Mouse (Mus musculus) heart, adult 8-10 months (tissue): ENCODE measurements around the gene Ubr3. TPM values are rescaled to one million over a fixed set of nuclear protein-coding genes. Genes with fewer than 3 reads are reported as not detected.

Experiments used
- DNase-seq: peaks from one replicate; pipeline ENCODE4 v3.0.0; 2022; ENCODE audit warnings: low spot score
- total RNA-seq, 4 experiments: library from RNA; stranded (reverse); gene quantifications; 2 replicates each; pipeline ENCODE4 v1.2.4; 2022

Gene Ubr3
- total RNA-seq: 100 to 1,000 TPM; 129 to 132 (median 132) TPM

GRCm38 (mm10) chr2:69897039-69897617 is at the start of gene Ubr3:
TSS of gene Ubr3 (plus strand) at chr2:69897246.
- peak; percentile 96 for DNase-seq

DNA sequence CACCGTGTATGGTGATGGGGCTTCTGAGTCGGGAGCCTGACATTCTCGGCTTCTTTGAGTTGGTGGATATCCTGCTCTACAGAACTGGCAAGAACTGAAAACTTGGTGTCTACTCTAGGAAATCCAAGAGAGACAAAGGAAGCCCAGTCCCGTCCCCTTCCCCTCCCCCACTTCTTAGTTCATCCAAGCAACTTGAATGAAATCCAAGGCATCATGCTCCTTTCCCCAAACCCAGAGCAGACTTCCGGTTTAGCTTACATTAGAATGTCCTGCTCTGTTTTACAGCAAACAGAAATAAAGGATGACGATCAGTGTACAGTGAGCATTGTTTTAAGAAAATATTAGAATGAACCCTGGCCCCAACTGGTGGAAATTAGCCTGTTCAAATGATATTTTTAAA is 47.8 kb upstream of the Ubr3 start:
- DNase-seq: peak; percentile 20

- no peak for DNase-seq
Observed at GRCm38 (mm10) chr2:69851427-69852058, 45.5 kb upstream of the Ubr3 start.

GRCm38 (mm10) chr2:69856392-69856791 is 40.7 kb upstream of the Ubr3 start:
- DNase-seq: no peak

DNA sequence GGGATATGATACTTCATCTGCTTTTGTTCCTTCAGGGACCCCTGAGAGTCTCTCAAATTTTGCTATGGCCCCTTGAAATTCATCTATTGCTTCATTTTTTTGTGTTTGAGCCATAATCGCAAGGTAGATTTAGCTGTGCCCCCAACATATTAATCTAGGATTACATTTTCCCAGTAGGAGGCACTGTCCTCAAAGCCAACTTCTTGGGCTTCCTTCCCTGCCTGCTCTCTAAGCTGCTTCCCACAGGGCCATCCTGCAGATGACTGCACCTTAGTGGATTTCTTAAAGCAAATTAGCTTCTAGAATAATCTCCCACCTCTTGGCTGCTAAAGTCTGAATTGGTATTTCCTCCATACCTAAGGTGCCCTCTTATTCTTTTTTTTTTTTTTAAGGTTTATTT is 39.2 kb upstream of the Ubr3 start:
- no peak for DNase-seq

GRCm38 (mm10) chr2:69860972-69861452 is 36.0 kb upstream of the Ubr3 start:
- peak; percentile 28 for DNase-seq

GRCm38 (mm10) chr2:69861485-69862091 is 35.5 kb upstream of the Ubr3 start, which contains the start of gene Ssb:
TSS of gene Ssb (plus strand) at chr2:69861562.
- peak; percentile 92 for DNase-seq

DNA sequence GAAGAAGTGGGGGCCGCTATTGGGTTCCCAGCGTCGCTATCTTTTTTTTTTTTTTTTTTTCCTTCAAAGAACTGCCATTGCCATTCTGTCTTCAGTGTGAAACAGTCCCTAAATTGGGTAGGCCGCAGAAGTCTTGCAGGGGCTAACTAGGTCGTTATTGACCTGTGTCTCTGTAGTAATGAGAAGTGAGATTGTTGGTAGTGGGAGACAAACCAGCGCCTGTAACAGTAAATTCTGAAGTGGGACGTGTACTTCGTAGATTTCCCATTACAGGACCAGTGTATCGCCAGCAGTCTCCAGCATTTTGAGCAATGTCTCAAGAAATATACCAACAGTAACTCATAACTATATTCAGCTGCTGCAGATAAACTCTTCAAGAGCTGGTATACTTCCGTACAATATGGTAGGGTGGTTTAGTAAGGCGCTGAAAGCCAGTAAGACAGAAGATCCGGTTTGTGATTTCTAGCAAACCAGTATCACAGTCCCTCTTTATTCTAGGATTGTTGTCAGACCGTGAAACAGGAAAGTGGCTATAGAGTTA is 34.9 kb upstream of the Ubr3 start:
- DNase-seq: no peak

DNA sequence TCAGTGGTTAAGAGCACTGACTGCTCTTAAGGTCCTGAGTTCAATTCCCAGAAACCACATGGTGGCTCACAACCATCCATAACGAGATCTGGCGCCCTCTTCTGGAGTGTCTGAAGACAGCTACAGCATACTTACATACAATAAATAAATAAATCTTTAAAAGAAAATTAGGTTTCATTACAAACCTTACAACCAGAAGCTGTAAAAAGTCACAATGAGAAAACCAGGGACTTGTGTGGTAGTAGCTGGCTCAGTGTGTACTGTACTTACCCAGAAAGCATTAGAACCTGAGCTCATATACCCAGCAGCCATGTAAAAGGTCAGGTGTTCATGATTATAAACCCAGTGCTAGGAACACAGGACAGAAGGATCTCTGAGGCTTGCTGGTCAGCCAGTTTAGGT is 13.1 kb upstream of the Ubr3 start:
- no peak for DNase-seq

DNA sequence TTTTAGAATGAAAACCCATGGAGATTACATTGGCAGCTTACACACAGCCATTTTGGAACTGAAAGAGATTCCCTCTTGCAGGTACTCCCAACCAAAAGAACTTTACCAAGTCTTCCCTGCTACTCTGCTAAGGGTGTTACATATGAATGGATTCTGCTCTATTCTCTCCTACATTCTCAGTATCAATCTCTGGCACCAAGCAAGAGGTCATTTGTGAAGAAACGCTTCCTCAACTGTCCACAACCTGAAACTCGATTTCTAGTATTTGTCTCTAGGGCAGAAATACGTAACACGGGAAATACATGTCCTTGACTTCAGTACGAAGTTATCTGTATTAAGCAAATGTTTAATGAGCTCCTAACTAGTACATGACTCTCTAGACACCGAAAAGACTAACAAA is 12.5 kb upstream of the Ubr3 start:
- DNase-seq: no peak

DNA sequence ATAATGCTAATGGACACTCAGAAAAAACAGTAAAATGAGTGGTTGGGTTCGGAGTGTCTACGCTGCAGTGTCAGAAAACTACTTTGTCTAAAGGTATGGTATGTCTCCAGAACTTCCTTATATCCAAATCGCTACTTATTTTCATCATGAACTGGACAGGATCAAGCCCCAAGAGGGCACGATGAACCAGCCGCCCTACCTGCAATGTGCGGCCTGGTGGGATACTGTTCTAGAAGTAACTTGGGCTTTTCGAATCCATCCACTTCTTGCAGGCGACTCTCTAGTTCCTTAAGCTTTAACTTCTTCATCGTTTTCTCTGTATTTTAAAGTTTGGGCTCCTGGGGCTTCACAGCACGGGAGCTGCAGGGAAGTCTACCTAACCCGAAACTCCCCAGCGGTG is 12.0 kb upstream of the Ubr3 start:
- DNase-seq: no peak

- peak; percentile 86 for DNase-seq
Observed at GRCm38 (mm10) chr2:69885451-69886305, 11.4 kb upstream of the Ubr3 start, which contains the start of gene Mettl5. TSS of gene Mettl5 (minus strand) at chr2:69885615.

DNA sequence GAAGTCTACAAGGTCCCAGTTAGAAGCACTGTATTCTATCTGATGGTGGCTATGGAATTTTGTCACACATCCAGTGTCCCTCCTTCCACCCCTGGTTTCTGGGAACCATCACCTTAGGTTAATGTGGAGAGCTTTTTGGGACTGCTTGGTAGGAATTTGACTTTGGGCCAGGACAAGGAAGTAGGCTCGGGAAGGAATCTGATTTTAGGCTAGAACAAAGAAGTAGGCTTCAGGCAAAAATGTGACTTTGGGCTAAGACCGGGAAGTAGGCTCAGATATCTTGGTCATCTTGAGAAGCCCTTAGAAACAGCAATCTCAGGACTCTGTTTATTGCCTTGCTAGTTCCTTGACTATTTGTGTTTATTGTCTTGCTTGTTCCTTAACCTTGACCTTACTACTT is 8.1 kb upstream of the Ubr3 start:
- no peak for DNase-seq

- DNase-seq: no peak
Observed at GRCm38 (mm10) chr2:69890843-69891242, 6.2 kb upstream of the Ubr3 start.

- no peak for DNase-seq
Observed at GRCm38 (mm10) chr2:69893145-69893544, 3.9 kb upstream of the Ubr3 start.

GRCm38 (mm10) chr2:69893891-69894290 is 3.2 kb upstream of the Ubr3 start:
- no peak for DNase-seq

DNA sequence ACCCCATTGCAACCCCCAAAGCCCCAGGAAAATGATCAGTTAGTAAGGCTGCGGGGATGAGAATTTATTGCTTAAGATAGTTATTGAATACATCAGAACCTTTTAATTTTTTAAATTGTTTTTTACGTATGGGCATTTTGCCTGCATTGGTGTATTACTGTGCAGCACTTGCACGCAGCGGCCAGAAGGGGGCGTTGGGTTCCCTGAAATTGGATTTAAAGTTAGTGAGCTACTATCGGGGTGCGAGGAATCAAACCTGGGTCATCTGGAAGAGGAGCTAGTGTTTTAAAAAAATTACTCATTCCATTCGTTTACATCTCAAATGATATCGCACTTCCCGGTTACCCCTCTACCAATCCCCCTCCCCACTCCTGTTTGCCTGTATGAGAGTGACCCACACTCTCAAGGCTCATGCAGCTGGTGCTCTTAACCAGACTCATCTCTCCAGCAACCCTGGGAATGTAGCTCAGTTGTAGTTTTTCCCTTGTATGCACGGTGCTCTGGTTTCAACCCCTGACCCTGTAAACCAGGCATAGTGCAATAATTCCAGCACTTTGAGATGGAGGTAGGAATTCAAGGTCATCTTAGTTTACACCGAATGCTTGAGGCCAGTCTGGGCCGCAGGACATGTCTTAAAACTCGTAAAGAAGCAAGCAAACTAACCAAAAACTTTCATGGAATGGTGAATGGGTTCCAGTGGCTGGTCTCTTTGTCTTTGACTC is 1.4 kb upstream of the Ubr3 start:
- DNase-seq: no peak

DNA sequence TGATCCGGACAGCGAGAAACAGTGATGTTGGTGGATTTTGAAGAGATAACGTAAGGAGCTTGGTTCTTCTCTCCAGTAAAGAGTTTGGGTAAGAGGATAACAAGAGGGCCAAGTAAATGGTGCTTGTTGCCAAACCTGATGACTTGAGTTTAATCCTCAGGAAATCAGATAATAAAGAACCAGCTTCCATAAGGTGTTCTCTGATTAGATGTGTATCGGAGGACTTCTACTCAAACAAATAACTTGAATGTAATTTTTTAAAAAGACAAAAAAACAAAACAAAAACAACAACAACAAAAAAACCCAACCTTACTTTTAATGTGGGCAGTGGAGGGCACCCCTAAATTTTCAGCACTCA is 843 bp upstream of the Ubr3 start:
- no peak for DNase-seq

DNA sequence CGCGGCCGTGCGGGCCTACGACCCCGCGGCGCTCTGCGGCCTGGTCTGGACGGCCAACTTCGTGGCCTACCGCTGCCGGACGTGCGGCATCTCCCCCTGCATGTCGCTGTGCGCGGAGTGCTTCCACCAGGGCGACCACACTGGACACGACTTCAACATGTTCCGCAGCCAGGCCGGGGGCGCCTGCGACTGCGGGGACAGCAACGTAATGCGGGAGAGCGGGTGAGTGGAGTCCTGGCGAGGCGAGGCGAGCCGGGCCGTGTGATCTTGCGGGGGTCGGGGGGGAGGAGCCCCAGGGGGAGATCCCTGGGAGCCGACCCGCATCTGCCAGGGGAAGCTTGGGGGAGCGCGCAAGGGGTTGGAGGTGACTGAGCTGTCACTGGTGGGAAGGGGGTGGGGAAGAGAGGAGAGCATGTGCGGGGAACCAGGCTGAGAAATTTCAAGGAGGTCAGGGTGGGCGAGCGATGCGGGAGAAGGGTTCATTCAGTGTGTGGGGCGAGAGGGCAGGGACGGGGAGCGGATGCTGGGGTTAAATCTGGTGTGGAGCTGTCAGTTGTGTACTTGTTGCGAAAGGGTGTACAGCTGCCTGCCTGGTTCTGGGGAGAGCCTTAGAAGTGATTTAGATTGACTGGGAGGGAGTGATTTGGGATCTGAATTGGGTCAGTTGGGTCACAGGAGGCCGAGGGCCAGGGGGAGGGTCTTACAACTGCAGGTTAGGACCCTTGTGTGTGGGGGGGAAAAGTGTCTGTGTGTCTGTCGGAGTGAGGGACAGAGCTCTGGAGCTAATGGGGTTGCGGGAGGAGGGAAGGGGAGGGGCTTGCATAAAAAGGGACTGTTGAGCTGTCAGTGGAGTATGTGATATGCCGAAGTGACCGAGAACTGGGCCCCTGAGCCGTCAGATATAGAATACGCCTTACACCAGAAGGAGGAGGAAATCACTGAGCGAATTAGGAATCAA is 851 bp downstream of the Ubr3 start:
- peak; percentile 65 for DNase-seq

DNA sequence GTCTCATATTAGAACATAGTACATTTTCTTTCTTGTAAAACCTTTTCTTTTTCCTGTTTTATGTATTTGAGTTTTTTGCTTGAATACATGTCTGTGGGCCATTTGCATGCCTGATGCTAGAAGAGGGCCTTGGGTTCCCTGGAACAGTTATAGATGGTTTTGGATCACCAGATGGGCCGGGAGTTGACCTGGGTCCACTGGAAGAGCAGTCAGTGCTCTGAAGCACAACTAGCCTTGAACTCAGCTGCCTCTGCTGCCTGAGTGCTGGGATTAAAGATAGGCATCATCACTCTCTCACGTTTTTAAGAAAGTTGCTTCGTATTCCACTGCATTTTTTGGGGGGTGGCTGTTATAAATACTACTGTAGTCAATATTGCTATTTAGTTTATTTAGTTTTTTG is 6.5 kb downstream of the Ubr3 start:
- no peak for DNase-seq
